Mouse (Mus musculus) limb, embryonic 14.5 days (tissue): ENCODE measurements at regions not wholly inside any gene's neighbourhood (a gene's known extent, or its start where the extent isn't known, plus 50 kb on each side); places are given as distances from the start of the nearest gene placed in this dataset.

Experiments
- ATAC-seq: fragments of 200-750 bp; cut with Nextera tagmentation; 2 replicates; pipeline ENCODE4 v1.8.0; 2017; ENCODE audit warnings: low read depth, moderate number of reproducible peaks, moderate TSS enrichment; ENCODE audit not compliant: low FRiP score
- DNase-seq: peaks from one replicate; pipeline ENCODE4 v3.0.0-alpha.2; 2015; ENCODE audit warnings: low spot score
- H3K27ac ChIP-seq: fragments of 300-500 bp; sonication (generic); replicated peaks from 2 replicates; pipeline ENCODE4 v1.5.1; 2014; ENCODE audit warnings: low read depth, mild to moderate bottlenecking, low read length, moderate library complexity, mixed read lengths
- H3K27me3 ChIP-seq: fragments of 300-500 bp; sonication (generic); 2 replicates; pipeline ENCODE4 v1.6.1; 2014; ENCODE audit warnings: low read length, mixed read lengths; ENCODE audit not compliant: control insufficient read depth, insufficient read depth
- H3K36me3 ChIP-seq: fragments of 300-500 bp; sonication (generic); 2 replicates; pipeline ENCODE4 v1.6.1; 2014; ENCODE audit warnings: mild to moderate bottlenecking, low read length, moderate library complexity, mixed read lengths; ENCODE audit not compliant: control insufficient read depth, insufficient read depth
- H3K4me1 ChIP-seq: fragments of 300-500 bp; sonication (generic); 2 replicates; pipeline ENCODE4 v1.6.1; 2014; ENCODE audit warnings: antibody characterized with exemption, low read length, mixed read lengths; ENCODE audit not compliant: control insufficient read depth, insufficient read depth
- H3K4me2 ChIP-seq: fragments of 300-500 bp; sonication (generic); replicated peaks from 2 replicates; pipeline ENCODE4 v1.6.1; 2014; ENCODE audit warnings: low read depth, mild to moderate bottlenecking, low read length, moderate library complexity; ENCODE audit not compliant: severe bottlenecking
- H3K4me3 ChIP-seq: fragments of 300-500 bp; sonication (generic); replicated peaks from 2 replicates; pipeline ENCODE4 v1.5.1; 2014; ENCODE audit warnings: low read length
- H3K9ac ChIP-seq: fragments of 300-500 bp; sonication (generic); 2 replicates; pipeline ENCODE4 v1.6.1; 2014; ENCODE audit warnings: mild to moderate bottlenecking, low read depth, low read length, moderate library complexity; ENCODE audit not compliant: severe bottlenecking
- H3K9me3 ChIP-seq: fragments of 300-500 bp; sonication (generic); 2 replicates; pipeline ENCODE4 v1.6.1; 2016; ENCODE audit warnings: low read length; ENCODE audit not compliant: control insufficient read depth
- POLR2A ChIP-seq: fragments of 200-500 bp; IDR thresholded peaks from 2 replicates; pipeline ENCODE4 v1.8.0; 2012; ENCODE audit warnings: inconsistent platforms, mild to moderate bottlenecking, moderate library complexity, borderline replicate concordance; ENCODE audit not compliant: insufficient read depth, insufficient read length; ENCODE audit errors: extremely low read depth
- WGBS: fragments of 180-500 bp; shearing (Covaris S2); extraction: QIAGEN DNeasy Blood & Tissue Kit; methylation state at CpG from one replicate; pipeline ENCODE4 v1.1.7; 2014; 5-methylcytosine and 5-hydroxymethylcytosine counted together

- no peaks in the 10 kb centered on the region for H3K36me3 ChIP-seq
- no peak for TF ChIP-seq POLR2A
- 62% methylated on average over 3 of the region's 3 CpGs for WGBS
- no peak overlapping the region for H3K4me2 ChIP-seq
- no peak for ATAC-seq
- no peak overlapping the region for H3K4me3 ChIP-seq
- no peaks in the 10 kb centered on the region for H3K4me1 ChIP-seq
- H3K27me3 ChIP-seq = no peaks in the 10 kb centered on the region
- no peaks in the 10 kb centered on the region for H3K9me3 ChIP-seq
- H3K9ac ChIP-seq = no peak overlapping the region
- H3K27ac ChIP-seq = no peak overlapping the region
- DNase-seq = no peak
Measured at GRCm38 (mm10) chr14:99612114-99612513, 313.6 kb downstream of the Klf5 start.

GRCm38 (mm10) chr14:99614748-99615147 is 316.3 kb downstream of the Klf5 start:
- Histone ChIP-seq H3K36me3 (no peaks in the 10 kb centered on the region), H3K4me2 (no peak overlapping the region), H3K4me1 (no peaks in the 10 kb centered on the region), H3K27ac (no peak overlapping the region), H3K4me3 (no peak overlapping the region), H3K9me3 (no peaks in the 10 kb centered on the region), H3K27me3 (no peaks in the 10 kb centered on the region), H3K9ac (no peak overlapping the region)
- ATAC-seq (no peak), DNase-seq (no peak)
- no peak for TF ChIP-seq POLR2A
- WGBS = 78% methylated on average over 3 of the region's 3 CpGs

GRCm38 (mm10) chr14:99616655-99617335 is 318.3 kb downstream of the Klf5 start:
- 66% methylated on average over 7 of the region's 7 CpGs for WGBS
- no peak overlapping the region for H3K4me2 ChIP-seq
- H3K36me3 ChIP-seq = no peaks in the 10 kb centered on the region
- H3K27ac ChIP-seq = no peak overlapping the region
- no peak overlapping the region for H3K9ac ChIP-seq
- ATAC-seq (no peak), DNase-seq (no peak)
- no peak overlapping the region for H3K4me3 ChIP-seq
- H3K27me3 ChIP-seq = no peaks in the 10 kb centered on the region
- TF ChIP-seq POLR2A = no peak
- no peaks in the 10 kb centered on the region for H3K9me3 ChIP-seq
- H3K4me1 ChIP-seq = no peaks in the 10 kb centered on the region

GRCm38 (mm10) chr14:99617374-99617773 is 318.9 kb downstream of the Klf5 start:
- ATAC-seq (no peak), DNase-seq (no peak)
- no peaks in the 10 kb centered on the region for H3K27me3 ChIP-seq
- no peaks in the 10 kb centered on the region for H3K36me3 ChIP-seq
- H3K4me2 ChIP-seq = no peak overlapping the region
- WGBS = 93% methylated on average over 2 of the region's 2 CpGs
- no peak overlapping the region for H3K9ac ChIP-seq
- H3K9me3 ChIP-seq = no peaks in the 10 kb centered on the region
- H3K27ac ChIP-seq = no peak overlapping the region
- H3K4me3 ChIP-seq = no peak overlapping the region
- no peaks in the 10 kb centered on the region for H3K4me1 ChIP-seq
- TF ChIP-seq POLR2A = no peak

- no peaks in the 10 kb centered on the region for H3K36me3 ChIP-seq
- ATAC-seq (no peak), DNase-seq (no peak)
- 85% methylated on average over 3 of the region's 3 CpGs for WGBS
- no peaks in the 10 kb centered on the region for H3K27me3 ChIP-seq
- no peak overlapping the region for H3K4me3 ChIP-seq
- no peak for TF ChIP-seq POLR2A
- H3K9me3 ChIP-seq = no peaks in the 10 kb centered on the region
- no peak overlapping the region for H3K9ac ChIP-seq
- no peak overlapping the region for H3K27ac ChIP-seq
- H3K4me2 ChIP-seq = no peak overlapping the region
- peaks cover 13% of the 10 kb centered on the region for H3K4me1 ChIP-seq
Measured at GRCm38 (mm10) chr14:99621538-99621937, 323.0 kb downstream of the Klf5 start.
